Mouse (Mus musculus): ENCODE measurements around the gene Csnk1d.

Gene Csnk1d

DNA sequence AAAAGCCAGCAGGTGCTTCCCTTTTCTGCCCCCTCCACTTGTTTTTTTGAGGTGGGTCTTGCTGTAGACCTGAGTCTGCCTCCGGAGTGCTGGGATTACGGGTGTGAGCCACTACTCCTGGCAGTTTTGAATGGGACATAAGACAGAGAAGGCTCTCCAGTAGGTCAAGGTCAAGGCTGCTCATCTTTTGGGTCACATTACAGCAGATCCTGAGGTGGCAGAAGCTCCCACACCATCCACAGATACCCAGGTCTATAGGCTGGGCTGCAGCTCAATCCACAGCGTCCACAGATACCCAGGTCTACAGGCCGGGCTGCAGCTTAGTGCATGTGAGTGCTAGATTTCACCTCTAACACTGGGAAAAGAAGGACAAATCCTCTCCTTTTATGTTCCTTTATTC lies 77.3 kb downstream of the Csnk1d start:
- DNase-seq (ENCODE audit: low spot score in 2 of 2): no peak

All from right cerebral cortex, adult 2 months (tissue).